Mouse (Mus musculus): ENCODE measurements around the gene Vmn1r224. TPM values are rescaled to one million over a fixed set of nuclear protein-coding genes. Genes with fewer than 3 reads are reported as not detected.

Vmn1r224 gene
- polyA plus RNA-seq (2015; fragmentation: Nextera tagmentation; extraction: Ambion mirVana) = not detected in 2 replicates

- no peak for ATAC-seq (ENCODE audit: insufficient number of reproducible peaks, low FRiP score, low TSS enrichment, low read depth)
- Histone ChIP-seq H3K4me2 (replicated peaks) (no peak within 1 kb of the TSS), H3K4me1 (no peaks in the 10 kb centered on the region), H3K9me3 (replicated peaks) (no peaks in the 10 kb centered on the region), H3K36me3 (no peaks in the 10 kb centered on the region), H3K27me3 (no peaks in the 10 kb centered on the region), H3K4me3 (replicated peaks) (no peak within 1 kb of the TSS), H3K27ac (replicated peaks) (no peak within 1 kb of the TSS), H3K9ac (no peak within 1 kb of the TSS)
- WGBS = 14% methylated on average over 1 of the region's 1 CpGs
These were observed at the start of gene Vmn1r224 for GRCm38 (mm10) chr17:20413846-20414245. Vmn1r224 (plus strand) TSS chr17:20414146.

DNA sequence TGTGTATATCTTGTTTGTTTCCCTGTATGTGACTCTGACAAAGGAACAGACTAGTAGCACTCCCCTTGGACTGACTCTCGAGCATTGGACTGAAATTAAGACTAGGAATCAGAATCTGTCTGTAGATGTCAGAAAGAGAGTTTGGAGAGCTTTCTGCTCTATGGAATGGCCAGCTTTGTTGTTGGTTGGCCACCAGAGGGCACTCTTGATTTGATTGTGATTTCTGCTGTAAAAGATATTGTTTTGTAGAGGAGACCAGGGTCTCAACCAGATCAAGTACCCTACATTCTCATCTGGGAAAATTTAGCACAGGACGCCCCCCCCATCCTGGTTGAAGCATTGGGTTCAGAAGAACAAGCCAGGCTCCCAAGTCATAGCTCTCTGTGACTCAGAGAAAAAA is 14.8 kb upstream of the Vmn1r224 start:
- no peaks in the 10 kb centered on the region for H3K27me3 ChIP-seq
- peaks cover 6% of the 10 kb centered on the region; the same call in 1 of the 2 replicates for H3K9me3 ChIP-seq (replicated peaks)
- H3K4me3 ChIP-seq (replicated peaks) = no peak overlapping the region
- no peak overlapping the region for H3K27ac ChIP-seq (replicated peaks)
- 36% methylated on average over 2 of the region's 2 CpGs for WGBS
- H3K4me2 ChIP-seq (replicated peaks) = no peak overlapping the region
- ATAC-seq (ENCODE audit: insufficient number of reproducible peaks, low FRiP score, low TSS enrichment, low read depth) = no peak
- no peak overlapping the region for H3K9ac ChIP-seq
- no peaks in the 10 kb centered on the region for H3K36me3 ChIP-seq
- H3K4me1 ChIP-seq = no peaks in the 10 kb centered on the region

GRCm38 (mm10) chr17:20439263-20439662 is 25.3 kb downstream of the Vmn1r224 start:
- Histone ChIP-seq H3K9ac (no peak overlapping the region), H3K36me3 (no peaks in the 10 kb centered on the region), H3K4me1 (no peaks in the 10 kb centered on the region), H3K4me2 (replicated peaks) (no peak overlapping the region), H3K27me3 (no peaks in the 10 kb centered on the region), H3K9me3 (replicated peaks) (no peaks in the 10 kb centered on the region), H3K27ac (replicated peaks) (no peak overlapping the region), H3K4me3 (replicated peaks) (no peak overlapping the region)
- ATAC-seq (ENCODE audit: insufficient number of reproducible peaks, low FRiP score, low TSS enrichment, low read depth) = no peak

GRCm38 (mm10) chr17:20473311-20473710 is 59.4 kb downstream of the Vmn1r224 start:
- Histone ChIP-seq H3K36me3 (no peaks in the 10 kb centered on the region), H3K27ac (replicated peaks) (no peak overlapping the region), H3K4me2 (replicated peaks) (no peak overlapping the region), H3K4me3 (replicated peaks) (no peak overlapping the region), H3K9me3 (replicated peaks) (no peaks in the 10 kb centered on the region; the same call in 1 of the 2 replicates), H3K9ac (no peak overlapping the region), H3K27me3 (no peaks in the 10 kb centered on the region), H3K4me1 (no peaks in the 10 kb centered on the region)
- ATAC-seq (ENCODE audit: insufficient number of reproducible peaks, low FRiP score, low TSS enrichment, low read depth) = no peak
- 63% methylated on average over 3 of the region's 3 CpGs for WGBS

Other genes with a start within 250 kb of the Vmn1r224 start
- gene Fpr-rs6, start 231.0 kb upstream of the Vmn1r224 start, polyA plus RNA-seq (2015; fragmentation: Nextera tagmentation; extraction: Ambion mirVana) = not detected in 2 replicates
- gene Vmn2r105, start 179.1 kb upstream of the Vmn1r224 start, polyA plus RNA-seq (2015; fragmentation: Nextera tagmentation; extraction: Ambion mirVana) = not detected in 2 replicates
- gene Vmn2r106, start 128.6 kb upstream of the Vmn1r224 start, polyA plus RNA-seq (2015; fragmentation: Nextera tagmentation; extraction: Ambion mirVana) = not detected in 2 replicates
- not detected in 2 replicates for gene Vmn2r107, start 68.9 kb upstream of the Vmn1r224 start, polyA plus RNA-seq (2015; fragmentation: Nextera tagmentation; extraction: Ambion mirVana)
- not detected in 2 replicates for gene Vmn2r108, start 67.2 kb downstream of the Vmn1r224 start, polyA plus RNA-seq (2015; fragmentation: Nextera tagmentation; extraction: Ambion mirVana)
- gene Vmn1r225, start 84.0 kb downstream of the Vmn1r224 start, polyA plus RNA-seq (2015; fragmentation: Nextera tagmentation; extraction: Ambion mirVana) = not detected in 2 replicates
- gene Vmn2r109, start 150.6 kb downstream of the Vmn1r224 start, polyA plus RNA-seq (2015; fragmentation: Nextera tagmentation; extraction: Ambion mirVana) = not detected in 2 replicates
- gene Vmn2r110, start 182.3 kb downstream of the Vmn1r224 start, polyA plus RNA-seq (2015; fragmentation: Nextera tagmentation; extraction: Ambion mirVana) = 0.01 and 0.04 TPM in 2 replicates
- gene Fpr-rs3, start 210.7 kb downstream of the Vmn1r224 start, polyA plus RNA-seq (2015; fragmentation: Nextera tagmentation; extraction: Ambion mirVana) = not detected in 2 replicates

Measured in embryonic facial prominence, embryonic 15.5 days (tissue).